Mouse (Mus musculus) heart, embryonic 14.5 days (tissue): ENCODE data around the gene Macf1. TPM values are rescaled to one million over a fixed set of nuclear protein-coding genes. Genes with fewer than 3 reads are reported as not detected.

Source experiments
- microRNA-seq: library from miRNA; unstranded; fragments of <30 nt; microRNA quantifications from one replicate; pipeline ENCODE4, GENCODE M21; 2016
- polyA plus RNA-seq: library from polyadenylated mRNA; unstranded; fragments of >200 nt; fragmentation: Nextera tagmentation; extraction: Ambion mirVana; gene quantifications from 2 replicates; pipeline ENCODE4 v1.2.1, GENCODE M21; 2014

Gene Macf1
- polyA plus RNA-seq, 1 experiment from 2014 or later, result 107 TPM

Small RNA genes lying within 50 kb of the gene (microRNA-seq; reads per million reads assigned to microRNA genes)
- not detected for gene Mir6398

Other genes with a start within 250 kb of the Macf1 start
- 602 and 648 TPM in 2 replicates for gene Ndufs5, start 33.8 kb upstream of the Macf1 start, polyA plus RNA-seq
- gene Akirin1, start 66.0 kb upstream of the Macf1 start, polyA plus RNA-seq, result 57.3 and 58.2 TPM in 2 replicates
- 1.6 and 2.4 TPM in 2 replicates for gene Rhbdl2, start 103.5 kb upstream of the Macf1 start, polyA plus RNA-seq
- not detected in 2 replicates for gene 4933427I04Rik, start 175.3 kb upstream of the Macf1 start, polyA plus RNA-seq
- gene Mycbp, start 220.5 kb upstream of the Macf1 start, polyA plus RNA-seq, result 57.1 and 58.5 TPM in 2 replicates
- gene Rragc, start 233.1 kb upstream of the Macf1 start, polyA plus RNA-seq, result 45.0 and 48.6 TPM in 2 replicates
- not detected in 2 replicates for gene 4930535I16Rik, start 233.7 kb upstream of the Macf1 start, polyA plus RNA-seq